Mouse (Mus musculus): Measurements from ENCODE around the gene Bod1l.

Gene Bod1l

GRCm38 (mm10) chr5:41758671-41759639 is 85.2 kb downstream of the Bod1l start:
- DNase-seq (ENCODE audit: low spot score in 2 of 2): no peak

- DNase-seq (ENCODE audit: low spot score in 2 of 2): no peak
Observed at GRCm38 (mm10) chr5:41757338-41757737, 86.8 kb downstream of the Bod1l start.

GRCm38 (mm10) chr5:41756396-41756795 is 87.7 kb downstream of the Bod1l start:
- DNase-seq (ENCODE audit: low spot score in 2 of 2): no peak

GRCm38 (mm10) chr5:41755373-41755960 is 88.6 kb downstream of the Bod1l start:
- no peak for DNase-seq (ENCODE audit: low spot score in 2 of 2)

- DNase-seq (ENCODE audit: low spot score in 2 of 2): no peak
Observed at GRCm38 (mm10) chr5:41754836-41755235, 89.3 kb downstream of the Bod1l start.

- no peak for DNase-seq (ENCODE audit: low spot score in 2 of 2)
Observed at GRCm38 (mm10) chr5:41754226-41754775, 89.8 kb downstream of the Bod1l start.

- DNase-seq (ENCODE audit: low spot score in 2 of 2): no peak
Observed at GRCm38 (mm10) chr5:41752721-41753120, 91.4 kb downstream of the Bod1l start.

- DNase-seq (ENCODE audit: low spot score in 2 of 2): no peak
Observed at GRCm38 (mm10) chr5:41744898-41745780, 99.0 kb downstream of the Bod1l start.

GRCm38 (mm10) chr5:41744234-41744633 is 99.9 kb downstream of the Bod1l start:
- no peak for DNase-seq (ENCODE audit: low spot score in 2 of 2)

GRCm38 (mm10) chr5:41738817-41739216 is 105.3 kb downstream of the Bod1l start:
- DNase-seq (ENCODE audit: low spot score in 2 of 2): no peak

Data from right cerebral cortex, adult 2 months (tissue).